Mouse (Mus musculus) monocyte, adult 59 days (primary cell): ENCODE data around the gene C730034F03Rik. TPM values are rescaled to one million over a fixed set of nuclear protein-coding genes. Genes with fewer than 3 reads are reported as not detected.

Source experiments
- total RNA-seq, 2 experiments: library from RNA; stranded (reverse); gene quantifications; one replicate each; pipeline ENCODE4 v1.2.4; 2023

The C730034F03Rik gene
- 1 to 10 TPM; 7.0 to 8.7 TPM for total RNA-seq

GRCm38 (mm10) chr15:89429352-89430221, at the start of gene C730034F03Rik, which contains the start of the genes Gm44502 and Chkb:
TSS of gene C730034F03Rik (plus strand) at chr15:89429589.
TSS of gene Gm44502 (minus strand) at chr15:89429696.
TSS of gene Chkb (minus strand) at chr15:89429908.

GRCm38 (mm10) chr15:89384617-89385016, 44.8 kb upstream of the C730034F03Rik start, which contains the start of gene Klhdc7b:
TSS of gene Klhdc7b (plus strand) at chr15:89384917.

GRCm38 (mm10) chr15:89410118-89410517, 19.3 kb upstream of the C730034F03Rik start, which contains the start of gene Syce3:
TSS of gene Syce3 (minus strand) at chr15:89410503.

GRCm38 (mm10) chr15:89425711-89426121, 3.7 kb upstream of the C730034F03Rik start, which contains the start of gene Cpt1b:
TSS of gene Cpt1b (minus strand) at chr15:89425863.

GRCm38 (mm10) chr15:89453865-89454478, 24.6 kb downstream of the C730034F03Rik start, which contains the start of gene Mapk8ip2:
TSS of gene Mapk8ip2 (plus strand) at chr15:89453913.

GRCm38 (mm10) chr15:89477091-89477491, 47.7 kb downstream of the C730034F03Rik start, which contains the start of gene Arsa:
TSS of gene Arsa (minus strand) at chr15:89477425.

Other genes with a start within 250 kb of the C730034F03Rik start
- 100 to 1,000 TPM; 441 to 443 TPM for gene Plxnb2, start 248.8 kb upstream of the C730034F03Rik start, total RNA-seq
- gene Dennd6b, start 233.1 kb upstream of the C730034F03Rik start, total RNA-seq, result 1 to 10 TPM; 5.4 to 6.0 TPM
- 10 to 100 TPM; 35.3 to 39.7 TPM for gene Ppp6r2, start 218.0 kb upstream of the C730034F03Rik start, total RNA-seq
- 100 to 1,000 TPM; 167 to 189 TPM for gene Sbf1, start 114.3 kb upstream of the C730034F03Rik start, total RNA-seq
- not detected for gene Adm2, start 106.9 kb upstream of the C730034F03Rik start, total RNA-seq
- gene Miox, start 95.2 kb upstream of the C730034F03Rik start, total RNA-seq, result not detected
- gene Lmf2, start 73.9 kb upstream of the C730034F03Rik start, total RNA-seq, result 10 to 100 TPM; 25.1 to 35.6 TPM
- gene Ncaph2, start 73.9 kb upstream of the C730034F03Rik start, total RNA-seq, result 10 to 100 TPM; 59.0 to 69.9 TPM
- 10 to 100 TPM; 13.8 to 16.4 TPM for gene Sco2, start 55.7 kb upstream of the C730034F03Rik start, total RNA-seq
- gene Tymp, start 52.5 kb upstream of the C730034F03Rik start, total RNA-seq, result under 1 TPM; 0.46 to 0.76 TPM
- not detected for gene Odf3b, start 50.3 kb upstream of the C730034F03Rik start, total RNA-seq
- not detected for gene Klhdc7b, start 44.7 kb upstream of the C730034F03Rik start, total RNA-seq
- gene Syce3, start 19.1 kb upstream of the C730034F03Rik start, total RNA-seq, result not detected
- 1 to 10 TPM; 5.7 to 6.9 TPM for gene Cpt1b, start 3.7 kb upstream of the C730034F03Rik start, total RNA-seq
- not detected for gene Gm44502, start 107 bp downstream of the C730034F03Rik start, total RNA-seq
- gene Chkb, start 319 bp downstream of the C730034F03Rik start, total RNA-seq, result 100 to 1,000 TPM; 169 to 192 TPM
- gene Mapk8ip2, start 24.3 kb downstream of the C730034F03Rik start, total RNA-seq, result not detected
- gene Arsa, start 47.8 kb downstream of the C730034F03Rik start, total RNA-seq, result 10 to 100 TPM; 37.3 TPM
- under 1 TPM; 0.39 to 0.79 TPM for gene Shank3, start 70.0 kb downstream of the C730034F03Rik start, total RNA-seq
- gene Acr, start 138.7 kb downstream of the C730034F03Rik start, total RNA-seq, result not detected
- gene Rabl2, start 162.3 kb downstream of the C730034F03Rik start, total RNA-seq, result 1 to 10 TPM; 1.9 to 2.5 TPM